Mouse (Mus musculus): ENCODE results near the gene Rnf5. TPM values are rescaled to one million over a fixed set of nuclear protein-coding genes. Genes with fewer than 3 reads are reported as not detected.

Rnf5 gene
- polyA plus RNA-seq, 1 experiment from 2014 or later = 324 TPM

DNA sequence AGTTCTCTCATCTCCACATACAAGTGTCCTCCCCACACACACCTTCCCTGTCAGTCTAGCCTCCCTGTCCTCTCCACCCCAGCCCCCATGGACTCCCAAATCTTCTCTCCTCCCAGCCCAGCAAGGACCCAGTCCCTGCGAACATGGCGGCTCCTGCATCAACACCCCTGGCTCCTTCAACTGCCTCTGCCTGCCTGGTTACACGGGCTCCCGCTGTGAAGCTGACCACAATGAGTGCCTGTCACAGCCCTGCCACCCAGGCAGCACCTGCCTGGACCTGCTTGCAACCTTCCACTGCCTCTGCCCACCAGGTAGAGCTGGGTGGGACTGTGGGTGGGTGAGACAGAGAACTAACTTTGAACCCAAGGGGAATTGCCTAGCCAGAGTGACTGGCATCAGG is 33.6 kb downstream of the Rnf5 start:
- Histone ChIP-seq H3K4me1 (replicated peaks) (0 out of 2 replicates have a peak, but pooled peaks cover 6% of the 10 kb centered on the region), H3K9ac (replicated peaks) (no peak overlapping the region; the same call in 1 of the 2 replicates), H3K27me3 (0 out of 2 replicates have a peak, but pooled peaks cover 10% of the 10 kb centered on the region), H3K4me3 (replicated peaks) (no peak overlapping the region), H3K36me3 (no peaks in the 10 kb centered on the region), H3K27ac (no peak overlapping the region), H3K4me2 (replicated peaks) (no peak overlapping the region), H3K9me3 (no peaks in the 10 kb centered on the region)
- WGBS = 74% methylated on average over 4 of the region's 4 CpGs
- ATAC-seq = no peak

DNA sequence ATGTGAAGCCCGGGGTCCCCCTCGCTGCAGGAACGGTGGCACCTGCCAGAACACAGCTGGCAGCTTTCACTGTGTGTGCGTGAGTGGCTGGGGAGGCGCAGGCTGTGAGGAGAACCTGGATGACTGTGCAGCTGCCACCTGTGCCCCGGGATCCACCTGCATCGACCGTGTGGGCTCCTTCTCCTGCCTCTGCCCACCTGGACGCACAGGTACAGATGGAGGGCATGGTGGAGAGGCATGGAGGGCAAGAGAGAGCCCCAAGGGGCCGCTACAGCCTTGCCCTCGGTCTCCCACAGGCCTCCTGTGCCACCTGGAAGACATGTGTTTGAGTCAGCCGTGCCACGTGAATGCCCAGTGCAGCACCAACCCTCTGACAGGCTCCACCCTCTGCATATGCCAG is 35.1 kb downstream of the Rnf5 start:
- no peak overlapping the region for H3K4me2 ChIP-seq (replicated peaks)
- H3K36me3 ChIP-seq = no peaks in the 10 kb centered on the region
- no peak overlapping the region for H3K9ac ChIP-seq (replicated peaks)
- H3K4me3 ChIP-seq (replicated peaks) = no peak overlapping the region
- ATAC-seq = no peak
- H3K27ac ChIP-seq = no peak overlapping the region
- 82% methylated on average over 13 of the region's 13 CpGs for WGBS
- H3K9me3 ChIP-seq = no peaks in the 10 kb centered on the region
- H3K27me3 ChIP-seq = 0 out of 2 replicates have a peak, but pooled peaks cover 10% of the 10 kb centered on the region
- H3K4me1 ChIP-seq (replicated peaks) = peaks cover 12% of the 10 kb centered on the region; the same call in 1 of the 2 replicates

DNA sequence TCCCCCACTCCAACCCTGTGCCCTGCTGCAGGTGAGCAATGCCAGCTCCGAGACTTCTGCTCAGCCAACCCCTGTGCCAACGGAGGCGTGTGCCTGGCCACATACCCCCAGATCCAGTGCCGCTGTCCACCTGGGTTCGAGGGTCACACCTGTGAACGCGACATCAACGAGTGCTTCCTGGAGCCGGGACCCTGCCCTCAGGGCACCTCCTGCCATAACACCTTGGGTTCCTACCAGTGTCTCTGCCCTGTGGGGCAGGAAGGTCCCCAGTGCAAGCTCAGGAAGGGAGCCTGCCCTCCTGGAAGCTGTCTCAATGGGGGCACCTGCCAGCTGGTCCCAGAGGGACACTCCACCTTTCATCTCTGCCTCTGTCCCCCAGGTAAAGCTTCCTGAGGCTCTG is 36.2 kb downstream of the Rnf5 start:
- Histone ChIP-seq H3K27me3 (0 out of 2 replicates have a peak, but pooled peaks cover 10% of the 10 kb centered on the region), H3K4me3 (replicated peaks) (no peak overlapping the region), H3K4me1 (replicated peaks) (peaks cover 8% of the 10 kb centered on the region; the same call in 1 of the 2 replicates), H3K4me2 (replicated peaks) (no peak overlapping the region), H3K36me3 (no peaks in the 10 kb centered on the region), H3K9me3 (no peaks in the 10 kb centered on the region), H3K27ac (no peak overlapping the region), H3K9ac (replicated peaks) (no peak overlapping the region)
- ATAC-seq = no peak
- 70% methylated on average over 9 of the region's 9 CpGs for WGBS

DNA sequence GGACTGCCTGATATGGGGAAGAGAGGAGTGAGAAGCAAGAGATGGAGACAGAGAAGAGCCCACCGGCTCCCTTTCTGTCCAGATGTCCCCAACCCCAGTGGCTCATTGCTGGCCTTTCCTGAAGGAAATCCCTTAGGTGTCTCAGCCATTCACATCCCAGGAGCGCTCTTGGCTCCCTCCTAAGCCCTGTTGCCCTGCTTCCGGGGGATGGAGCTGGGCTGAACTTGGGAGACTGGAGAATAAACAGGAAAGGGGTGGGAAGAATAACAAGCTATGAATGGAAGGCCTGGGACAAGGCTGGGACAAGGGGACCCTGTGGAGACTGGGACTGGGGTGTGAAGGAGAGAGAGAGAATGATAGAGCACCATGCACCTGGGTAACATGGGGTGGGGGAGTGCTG is 38.7 kb downstream of the Rnf5 start:
- Histone ChIP-seq H3K4me1 (replicated peaks) (peaks cover 10% of the 10 kb centered on the region; the same call in 1 of the 2 replicates), H3K27ac (0 out of 2 replicates have a peak overlapping the region, but pooled peaks have one; percentile 17), H3K36me3 (no peaks in the 10 kb centered on the region), H3K27me3 (0 out of 2 replicates have a peak, but pooled peaks cover 10% of the 10 kb centered on the region), H3K4me2 (replicated peaks) (no peak overlapping the region; the same call in 1 of the 2 replicates), H3K4me3 (replicated peaks) (no peak overlapping the region), H3K9me3 (no peaks in the 10 kb centered on the region), H3K9ac (replicated peaks) (no peak overlapping the region)
- no peak for ATAC-seq
- 62% methylated on average over 3 of the region's 3 CpGs for WGBS

DNA sequence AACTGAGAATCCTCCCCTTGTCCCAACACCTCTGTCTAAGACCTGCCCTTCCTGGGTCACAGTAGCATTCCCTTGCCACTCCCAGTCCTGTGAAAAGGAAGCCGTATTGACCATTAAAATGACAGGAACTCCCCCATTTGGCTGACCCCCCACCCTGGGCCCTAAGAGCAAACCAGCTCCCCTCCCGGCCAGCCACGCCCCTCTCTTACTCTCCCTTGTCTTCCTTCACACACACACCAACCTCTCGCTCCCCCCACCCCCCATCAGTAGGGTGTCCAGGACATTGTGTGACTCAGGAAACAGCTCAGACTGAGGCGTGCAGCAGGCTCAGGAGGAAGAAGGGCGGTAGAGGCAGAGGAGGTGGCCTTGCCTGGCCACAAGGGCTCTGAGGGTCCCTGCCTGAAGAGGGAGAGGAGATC is 39.5 kb downstream of the Rnf5 start, which contains the start of gene Notch4:
Notch4 (plus strand) TSS at position 266 of the 419 bp plus-strand sequence.
- 0 out of 2 replicates have a peak within 1 kb of the TSS, but pooled peaks have one; percentile 17 for H3K27ac ChIP-seq
- H3K4me2 ChIP-seq (replicated peaks) = no peak within 1 kb of the TSS; the same call in 1 of the 2 replicates
- H3K9me3 ChIP-seq = no peaks in the 10 kb centered on the region
- no peak within 1 kb of the TSS for H3K4me3 ChIP-seq (replicated peaks)
- 21% methylated on average over 6 of the region's 6 CpGs for WGBS
- H3K4me1 ChIP-seq (replicated peaks) = peaks cover 10% of the 10 kb centered on the region; the same call in 1 of the 2 replicates
- no peak within 1 kb of the TSS for H3K9ac ChIP-seq (replicated peaks)
- H3K27me3 ChIP-seq = 0 out of 2 replicates have a peak, but pooled peaks cover 10% of the 10 kb centered on the region
- no peaks in the 10 kb centered on the region for H3K36me3 ChIP-seq
- no peak for ATAC-seq

DNA sequence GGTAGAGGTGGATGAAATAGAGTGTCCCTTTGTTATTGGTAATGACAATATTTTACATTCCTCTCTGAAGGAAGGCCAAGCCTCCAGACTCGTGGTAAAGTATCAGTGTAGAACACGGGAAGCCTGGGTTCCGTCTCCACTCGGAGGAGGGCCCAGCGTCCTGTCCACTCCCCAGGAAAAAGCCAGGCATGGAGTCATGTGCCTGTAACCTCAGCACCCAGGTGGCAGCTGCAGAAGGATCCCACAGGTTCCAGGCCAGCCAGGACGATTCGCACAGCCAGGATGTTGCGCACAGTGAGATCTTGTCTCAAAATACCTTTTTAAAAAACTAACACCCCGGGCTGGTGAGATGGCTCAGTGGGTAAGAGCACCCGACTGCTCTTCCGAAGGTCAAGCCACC is 40.1 kb downstream of the Rnf5 start:
- H3K4me3 ChIP-seq (replicated peaks) = no peak overlapping the region
- no peak for ATAC-seq
- H3K36me3 ChIP-seq = no peaks in the 10 kb centered on the region
- H3K27me3 ChIP-seq = 0 out of 2 replicates have a peak, but pooled peaks cover 7% of the 10 kb centered on the region
- H3K4me1 ChIP-seq (replicated peaks) = peaks cover 10% of the 10 kb centered on the region; the same call in 1 of the 2 replicates
- 83% methylated on average over 11 of the region's 11 CpGs for WGBS
- no peak overlapping the region for H3K27ac ChIP-seq
- H3K9me3 ChIP-seq = no peaks in the 10 kb centered on the region
- H3K4me2 ChIP-seq (replicated peaks) = no peak overlapping the region
- H3K9ac ChIP-seq (replicated peaks) = no peak overlapping the region

DNA sequence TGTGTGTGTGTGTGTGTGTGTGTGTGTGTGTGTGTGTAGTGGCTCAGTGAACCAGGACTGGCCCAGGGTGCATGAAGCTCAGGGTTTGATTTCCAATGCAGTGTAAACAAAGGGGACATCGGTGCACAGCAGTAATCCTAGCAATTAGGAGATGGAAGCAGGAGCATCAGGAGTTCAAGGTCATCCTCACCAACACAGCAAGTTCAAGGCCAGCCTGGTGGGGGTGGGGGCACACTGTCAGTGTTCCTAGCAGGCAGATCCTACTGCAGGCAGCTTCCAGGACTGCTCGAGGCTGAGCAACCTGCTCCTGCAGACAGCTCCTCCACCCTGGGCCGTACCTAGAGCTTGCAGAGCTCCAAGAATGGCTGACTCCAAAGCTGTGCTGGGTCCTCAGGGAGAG is 40.9 kb downstream of the Rnf5 start:
- Histone ChIP-seq H3K4me1 (replicated peaks) (peaks cover 10% of the 10 kb centered on the region; the same call in 1 of the 2 replicates), H3K4me3 (replicated peaks) (no peak overlapping the region), H3K36me3 (no peaks in the 10 kb centered on the region), H3K9me3 (no peaks in the 10 kb centered on the region), H3K4me2 (replicated peaks) (no peak overlapping the region), H3K27ac (no peak overlapping the region), H3K27me3 (0 out of 2 replicates have a peak, but pooled peaks cover 4% of the 10 kb centered on the region), H3K9ac (replicated peaks) (no peak overlapping the region)
- 51% methylated on average over 3 of the region's 3 CpGs for WGBS
- ATAC-seq = no peak

DNA sequence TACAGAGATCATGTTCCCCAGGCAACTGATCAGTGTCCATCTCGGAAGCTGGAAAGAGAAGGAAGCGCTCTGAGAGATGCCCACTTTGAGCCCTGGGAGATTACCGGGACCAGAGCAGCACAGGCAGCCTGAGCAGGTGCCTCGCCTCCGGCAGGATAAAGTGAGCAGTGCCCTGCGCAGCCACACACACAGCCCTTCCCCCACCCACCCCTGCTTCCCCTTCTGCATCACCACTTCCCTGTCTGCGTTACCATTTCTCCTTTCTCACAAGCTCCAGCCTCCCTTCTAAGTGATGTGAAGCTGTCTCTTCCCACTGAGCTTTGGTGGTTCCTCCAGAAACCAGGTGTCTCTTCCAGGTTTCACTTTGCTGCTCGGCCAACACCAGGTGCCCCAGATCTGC is 42.3 kb downstream of the Rnf5 start:
- H3K27me3 ChIP-seq = no peaks in the 10 kb centered on the region
- WGBS = 38% methylated on average over 8 of the region's 8 CpGs
- ATAC-seq = 0 out of 2 replicates have a peak, but pooled peaks have one; percentile 34
- H3K4me3 ChIP-seq (replicated peaks) = no peak overlapping the region
- H3K9ac ChIP-seq (replicated peaks) = no peak overlapping the region; the same call in 1 of the 2 replicates
- peak overlapping the region; percentile 25; the same call in 1 of the 2 replicates for H3K27ac ChIP-seq
- H3K4me2 ChIP-seq (replicated peaks) = no peak overlapping the region
- no peaks in the 10 kb centered on the region for H3K9me3 ChIP-seq
- H3K4me1 ChIP-seq (replicated peaks) = peaks cover 10% of the 10 kb centered on the region; the same call in 1 of the 2 replicates
- H3K36me3 ChIP-seq = no peaks in the 10 kb centered on the region

DNA sequence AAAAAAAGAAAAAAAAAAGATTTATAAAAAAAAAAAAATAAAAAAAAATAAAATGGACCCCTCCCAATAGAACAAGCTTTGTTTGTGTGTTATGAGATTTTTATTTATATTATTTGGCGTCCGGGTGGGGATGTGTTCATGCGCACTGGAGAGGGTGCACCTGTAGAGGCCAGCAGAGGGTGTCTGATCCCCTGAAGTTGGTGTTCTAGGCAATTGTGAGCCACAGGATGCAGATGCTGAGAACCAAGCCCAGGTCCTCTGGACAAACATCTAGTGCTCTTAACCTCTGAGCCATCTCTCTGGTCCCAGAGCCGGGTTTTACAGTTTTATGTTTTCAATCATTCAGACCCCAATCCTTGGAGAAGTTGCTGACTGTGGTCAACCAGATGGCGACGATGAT is 43.1 kb downstream of the Rnf5 start:
- WGBS = 93% methylated on average over 6 of the region's 6 CpGs
- Histone ChIP-seq H3K27me3 (no peaks in the 10 kb centered on the region), H3K36me3 (no peaks in the 10 kb centered on the region), H3K4me1 (replicated peaks) (peaks cover 10% of the 10 kb centered on the region; the same call in 1 of the 2 replicates), H3K27ac (no peak overlapping the region), H3K9ac (replicated peaks) (no peak overlapping the region), H3K4me3 (replicated peaks) (no peak overlapping the region), H3K4me2 (replicated peaks) (no peak overlapping the region), H3K9me3 (no peaks in the 10 kb centered on the region)
- no peak for ATAC-seq

DNA sequence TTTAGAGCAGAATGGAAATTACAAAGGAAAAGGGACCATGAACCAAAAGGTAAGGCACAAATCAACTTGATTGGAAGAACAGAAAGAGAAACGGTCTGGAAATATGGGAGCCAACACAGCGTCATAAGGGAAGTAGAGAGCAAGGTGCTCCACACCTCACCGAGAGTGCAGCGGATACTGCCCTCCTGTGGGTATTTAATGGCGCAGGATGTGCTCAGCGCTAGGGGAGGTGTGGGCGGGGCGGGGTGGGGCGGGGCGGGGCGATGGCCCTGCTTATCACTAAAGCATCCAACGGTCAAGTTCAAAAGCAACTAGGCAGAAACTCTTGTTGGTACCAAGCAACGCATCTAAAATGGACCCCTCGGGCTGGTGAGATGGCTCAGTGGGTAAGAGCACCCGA is 43.6 kb downstream of the Rnf5 start:
- WGBS = 40% methylated on average over 15 of the region's 15 CpGs
- no peak for ATAC-seq
- no peak overlapping the region for H3K27ac ChIP-seq
- no peak overlapping the region for H3K4me2 ChIP-seq (replicated peaks)
- no peak overlapping the region for H3K9ac ChIP-seq (replicated peaks)
- H3K27me3 ChIP-seq = no peaks in the 10 kb centered on the region
- H3K4me3 ChIP-seq (replicated peaks) = no peak overlapping the region
- no peaks in the 10 kb centered on the region for H3K36me3 ChIP-seq
- no peaks in the 10 kb centered on the region for H3K9me3 ChIP-seq
- peaks cover 10% of the 10 kb centered on the region; the same call in 1 of the 2 replicates for H3K4me1 ChIP-seq (replicated peaks)

DNA sequence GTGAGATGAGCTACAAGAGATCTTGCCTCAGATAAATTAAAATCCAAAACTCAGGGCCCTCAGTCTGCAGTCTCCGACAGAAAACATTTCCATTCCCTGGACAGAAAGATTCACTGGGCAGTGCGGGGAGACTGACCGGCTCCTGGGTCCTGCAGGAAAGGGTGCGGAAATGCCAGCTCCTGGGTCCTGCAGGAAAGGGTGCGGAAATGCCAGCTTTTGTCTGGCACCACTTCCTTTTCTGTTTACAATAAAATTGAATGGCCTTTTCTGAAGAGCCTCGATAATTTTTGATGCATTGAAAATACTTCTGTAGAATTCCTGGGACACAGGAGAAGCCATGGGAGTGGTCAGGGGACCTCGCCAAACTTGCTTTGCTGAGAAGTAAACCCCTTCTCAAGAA is 44.4 kb downstream of the Rnf5 start:
- no peaks in the 10 kb centered on the region for H3K27me3 ChIP-seq
- H3K4me1 ChIP-seq (replicated peaks) = peaks cover 6% of the 10 kb centered on the region; the same call in 1 of the 2 replicates
- no peaks in the 10 kb centered on the region for H3K36me3 ChIP-seq
- no peaks in the 10 kb centered on the region for H3K9me3 ChIP-seq
- no peak overlapping the region for H3K9ac ChIP-seq (replicated peaks)
- H3K4me2 ChIP-seq (replicated peaks) = no peak overlapping the region
- ATAC-seq = no peak
- no peak overlapping the region for H3K27ac ChIP-seq
- WGBS = 89% methylated on average over 7 of the region's 7 CpGs
- H3K4me3 ChIP-seq (replicated peaks) = no peak overlapping the region

DNA sequence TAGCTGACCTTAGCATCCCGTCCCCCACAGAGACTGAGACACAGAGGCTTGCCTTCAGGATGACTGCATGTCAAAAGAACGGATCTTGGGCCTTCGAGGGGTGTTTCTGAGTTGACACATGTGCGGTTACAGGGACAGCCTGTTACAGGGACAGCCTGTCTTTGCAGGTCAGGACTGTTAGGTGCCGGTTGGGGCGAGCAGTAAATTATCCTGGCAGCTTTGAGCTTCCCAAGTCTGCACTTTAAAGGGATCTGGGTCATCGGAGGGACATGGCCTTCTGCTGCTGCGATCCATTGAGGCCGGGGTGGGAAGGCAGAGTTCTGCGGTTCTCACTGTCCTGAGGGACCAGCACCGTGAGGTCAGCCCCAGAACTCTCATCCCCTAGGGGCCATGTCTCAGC is 46.1 kb downstream of the Rnf5 start:
- H3K9ac ChIP-seq (replicated peaks) = no peak overlapping the region
- 81% methylated on average over 11 of the region's 11 CpGs for WGBS
- no peak overlapping the region for H3K4me2 ChIP-seq (replicated peaks)
- ATAC-seq = no peak
- H3K27me3 ChIP-seq = no peaks in the 10 kb centered on the region
- H3K9me3 ChIP-seq = no peaks in the 10 kb centered on the region
- no peaks in the 10 kb centered on the region for H3K36me3 ChIP-seq
- no peak overlapping the region for H3K4me3 ChIP-seq (replicated peaks)
- no peak overlapping the region for H3K27ac ChIP-seq
- 0 out of 2 replicates have a peak, but pooled peaks cover 5% of the 10 kb centered on the region for H3K4me1 ChIP-seq (replicated peaks)

Data from midbrain, embryonic 13.5 days (tissue).